Mouse (Mus musculus) MEL (cell line): Measurements from ENCODE around the gene Me3. TPM values are rescaled to one million over a fixed set of nuclear protein-coding genes. Genes with fewer than 3 reads are reported as not detected.

Experiments
- DNase-seq: peaks from one replicate; pipeline ENCODE4 v3.0.0; 2011; ENCODE audit warnings: low read depth, low spot score
- H3K27ac ChIP-seq: 2 replicates; pipeline ENCODE4 v1.5.1; 2012; ENCODE audit warnings: low read depth, mild to moderate bottlenecking, control low read depth, low read length, moderate library complexity; ENCODE audit not compliant: control insufficient read depth
- H3K27me3 ChIP-seq, 2 experiments: fragments of 150-350 bp in 1 of 2; sonication (generic) in 1 of 2; 2 replicates each; pipeline ENCODE4 v1.6.1; 2012; ENCODE audit warnings: low read length in 2 of 2, mild to moderate bottlenecking in 2 of 2, improper control_type of control experiment in 1 of 2, moderate library complexity in 1 of 2; ENCODE audit not compliant: insufficient read depth in 2 of 2, control insufficient read depth in 1 of 2
- H3K36me3 ChIP-seq, 2 experiments: 2 replicates each; pipeline ENCODE4 v1.6.1; 2012 to 2014; ENCODE audit warnings: low read length in 2 of 2, improper control_type of control experiment in 1 of 2, inconsistent platforms in 1 of 2, mild to moderate bottlenecking in 1 of 2; ENCODE audit not compliant: insufficient read depth in 2 of 2, control insufficient read depth in 1 of 2
- H3K4me1 ChIP-seq, 2 experiments: fragments of 150-350 bp in 1 of 2; sonication (generic) in 1 of 2; 2 replicates each; pipeline ENCODE4 v1.6.1; 2012; ENCODE audit warnings: low read length in 2 of 2, improper control_type of control experiment in 1 of 2, mild to moderate bottlenecking in 1 of 2; ENCODE audit not compliant: insufficient read depth in 2 of 2, control insufficient read depth in 1 of 2
- H3K4me3 ChIP-seq, 2 experiments: fragments of 150-350 bp in 1 of 2; sonication (generic) in 1 of 2; 2 replicates each; pipeline ENCODE4 v1.5.1; 2012; ENCODE audit warnings: low read depth in 2 of 2, low read length in 2 of 2, mild to moderate bottlenecking in 2 of 2, moderate library complexity in 2 of 2, control low read depth in 1 of 2, improper control_type of control experiment in 1 of 2; ENCODE audit not compliant: control insufficient read depth in 1 of 2, insufficient read depth in 1 of 2
- H3K79me2 ChIP-seq: 2 replicates; pipeline ENCODE4 v1.6.1; 2012; ENCODE audit warnings: mild to moderate bottlenecking, low read length, moderate library complexity; ENCODE audit not compliant: control insufficient read depth, poor library complexity, insufficient read depth
- H3K9ac ChIP-seq: 2 replicates; pipeline ENCODE4 v1.6.1; 2012; ENCODE audit warnings: low read depth, mild to moderate bottlenecking, control low read depth, low read length, moderate library complexity; ENCODE audit not compliant: control insufficient read depth, poor library complexity, severe bottlenecking
- H3K9me3 ChIP-seq: fragments of 150-350 bp; sonication (generic); replicated peaks from 2 replicates; pipeline ENCODE4 v1.6.1; 2012; ENCODE audit warnings: mild to moderate bottlenecking, low read length, improper control_type of control experiment, moderate library complexity; ENCODE audit not compliant: insufficient read depth
- KAT2A ChIP-seq: conservative IDR thresholded peaks from 2 replicates; pipeline ENCODE4 v1.6.1; 2012; ENCODE audit warnings: low read depth, low read length, improper control_type of control experiment, inconsistent platforms
- MAX ChIP-seq: IDR thresholded peaks from 2 replicates; pipeline ENCODE4 v1.6.1; 2011; ENCODE audit warnings: low read length, improper control_type of control experiment
- MEF2A ChIP-seq: IDR thresholded peaks from 2 replicates; pipeline ENCODE4 v1.6.1; 2014; ENCODE audit warnings: low read depth, mild to moderate bottlenecking, inconsistent platforms, low read length, improper control_type of control experiment; ENCODE audit not compliant: poor library complexity, insufficient replicate concordance, severe bottlenecking; ENCODE audit errors: extremely low read depth
- MYC ChIP-seq: IDR thresholded peaks from 2 replicates; pipeline ENCODE4 v1.6.1; 2011; ENCODE audit warnings: low read depth, mild to moderate bottlenecking, low read length, improper control_type of control experiment, moderate library complexity
- NELFE ChIP-seq: IDR thresholded peaks from 2 replicates; pipeline ENCODE4 v1.6.1; 2011; ENCODE audit warnings: low read depth, low read length, improper control_type of control experiment
- NRF1 ChIP-seq: IDR thresholded peaks from 2 replicates; pipeline ENCODE4 v1.6.1; 2014; ENCODE audit warnings: low read depth, mild to moderate bottlenecking, inconsistent platforms, low read length, improper control_type of control experiment, moderate library complexity; ENCODE audit not compliant: poor library complexity, insufficient read depth, severe bottlenecking
- POLR2A ChIP-seq, 2 experiments: IDR thresholded peaks; 2 replicates each; pipeline ENCODE4 v1.6.1; 2011 to 2012; ENCODE audit warnings: low read length in 2 of 2, mild to moderate bottlenecking in 2 of 2, control low read depth in 1 of 2, improper control_type of control experiment in 1 of 2, low read depth in 1 of 2, moderate library complexity in 1 of 2; ENCODE audit not compliant: control insufficient read depth in 1 of 2, insufficient read depth in 1 of 2, poor library complexity in 1 of 2
- SMC3 ChIP-seq: IDR thresholded peaks from 2 replicates; pipeline ENCODE4 v1.6.1; 2011; ENCODE audit warnings: low read depth, low read length, improper control_type of control experiment
- TCF12 ChIP-seq: IDR thresholded peaks from 2 replicates; pipeline ENCODE4 v1.6.1; 2014; ENCODE audit warnings: low read depth, mild to moderate bottlenecking, inconsistent platforms, low read length, improper control_type of control experiment, moderate library complexity
- UBTF ChIP-seq: IDR thresholded peaks from 2 replicates; pipeline ENCODE4 v1.6.1; 2012; ENCODE audit warnings: low read depth, mild to moderate bottlenecking, inconsistent platforms, low read length, improper control_type of control experiment, moderate library complexity, borderline replicate concordance; ENCODE audit not compliant: insufficient read depth
- ZC3H11A ChIP-seq: IDR thresholded peaks from 2 replicates; pipeline ENCODE4 v1.6.1; 2012; ENCODE audit warnings: low read depth, mild to moderate bottlenecking, inconsistent platforms, low read length, improper control_type of control experiment
- ZNF384 ChIP-seq: IDR thresholded peaks from 2 replicates; pipeline ENCODE4 v1.6.1; 2012; ENCODE audit warnings: low read depth, mild to moderate bottlenecking, inconsistent platforms, low read length, improper control_type of control experiment
- polyA plus RNA-seq, 2 experiments: library from polyadenylated mRNA; stranded (reverse) in 1 of 2; unstranded in 1 of 2; fragments of >175 nt in 1 of 2; fragments of >200 nt in 1 of 2; gene quantifications; 2 replicates each; pipeline versions ENCODE4 v1.2.1 to v1.2.4; 2012; ENCODE audit warnings: low replicate concordance in 2 of 2, low read depth in 1 of 2; ENCODE audit not compliant: insufficient read length in 2 of 2, insufficient read depth in 1 of 2, missing spikeins in 1 of 2
- total RNA-seq: library from RNA; depleted of rRNA; stranded (reverse); fragments of 300-350 nt; gene quantifications from 2 replicates; pipeline ENCODE4 v1.2.3, GENCODE M21; 2012

Gene Me3
- total and polyA plus RNA-seq, 3 experiments = 0.35 TPM; not detected in 2

DNA sequence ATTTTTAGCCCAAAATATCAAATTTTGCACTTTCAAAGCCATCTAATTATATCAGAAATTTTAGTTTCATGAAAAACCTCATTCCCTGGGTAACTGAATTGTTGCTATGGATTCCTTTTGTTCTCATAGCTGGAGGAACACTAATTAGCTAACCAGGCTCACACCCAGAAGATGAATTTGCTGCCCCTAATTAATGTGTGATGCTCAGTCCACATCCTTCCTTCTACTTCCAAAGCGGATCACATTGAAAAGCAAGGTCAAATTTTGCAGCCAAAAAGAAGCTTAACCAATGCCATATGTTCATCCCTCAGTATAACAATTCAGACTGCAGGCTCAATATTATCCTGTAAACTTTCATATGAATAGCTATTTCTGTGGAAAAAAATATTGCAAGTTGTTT lies 45.7 kb downstream of the Me3 start:
- TF ChIP-seq SMC3 (no peak), MYC (no peak), TCF12 (no peak), POLR2A (IDR thresholded peaks at IDR 0.05; ENCODE audit: control insufficient read depth in 1 of 2, insufficient read depth in 1 of 2, low read depth in 1 of 2, low read length in 2 of 2, poor library complexity in 1 of 2) (no peak), UBTF (no peak), KAT2A (no peak)
- H3K27ac ChIP-seq = no peak overlapping the region
- no peaks in the 10 kb centered on the region for H3K36me3 ChIP-seq
- no peak for DNase-seq
- no peak overlapping the region for H3K4me3 ChIP-seq
- no peaks in the 10 kb centered on the region for H3K4me1 ChIP-seq
- H3K79me2 ChIP-seq = no peaks in the 10 kb centered on the region
- H3K27me3 ChIP-seq = no peaks in the 10 kb centered on the region
- H3K9ac ChIP-seq = no peak overlapping the region
- H3K9me3 ChIP-seq = no peaks in the 10 kb centered on the region

- no peaks in the 10 kb centered on the region for H3K27me3 ChIP-seq
- H3K4me3 ChIP-seq = no peak overlapping the region
- no peak for DNase-seq
- H3K79me2 ChIP-seq = no peaks in the 10 kb centered on the region
- H3K27ac ChIP-seq = no peak overlapping the region
- no peak for TF ChIP-seq MEF2A
- no peaks in the 10 kb centered on the region for H3K36me3 ChIP-seq
- H3K4me1 ChIP-seq = no peaks in the 10 kb centered on the region
- no peaks in the 10 kb centered on the region for H3K9me3 ChIP-seq
- H3K9ac ChIP-seq = no peak overlapping the region
Measured at GRCm38 (mm10) chr7:89678719-89679118, 46.5 kb downstream of the Me3 start.

GRCm38 (mm10) chr7:89679139-89679538 lies 46.9 kb downstream of the Me3 start:
- TF ChIP-seq POLR2A (IDR thresholded peaks at IDR 0.05; ENCODE audit: control insufficient read depth in 1 of 2, insufficient read depth in 1 of 2, low read depth in 1 of 2, low read length in 2 of 2, poor library complexity in 1 of 2) = no peak
- TF ChIP-seq ZC3H11A = no peak
- TF ChIP-seq NELFE = no peak
- TF ChIP-seq ZNF384 = no peak
- TF ChIP-seq TCF12 = no peak
- TF ChIP-seq NRF1 = no peak
- no peak for TF ChIP-seq SMC3
- TF ChIP-seq MAX = no peak
- H3K9ac ChIP-seq = no peak overlapping the region
- H3K36me3 ChIP-seq = no peaks in the 10 kb centered on the region
- no peaks in the 10 kb centered on the region for H3K9me3 ChIP-seq
- no peaks in the 10 kb centered on the region for H3K79me2 ChIP-seq
- H3K27me3 ChIP-seq = no peaks in the 10 kb centered on the region
- H3K4me1 ChIP-seq = no peaks in the 10 kb centered on the region
- no peak overlapping the region for H3K27ac ChIP-seq
- DNase-seq = no peak
- H3K4me3 ChIP-seq = no peak overlapping the region
